Mouse (Mus musculus) forebrain, embryonic 11.5 days (tissue): Measurements from ENCODE around the gene Skp2. TPM values are rescaled to one million over a fixed set of nuclear protein-coding genes. Genes with fewer than 3 reads are reported as not detected.
"Not testable (repeated sequence)": the region's sequence is repeated elsewhere in the genome, so short reads cannot be mapped to it uniquely, and the experiment has no call there.

Experiments
- ATAC-seq: fragments of 200-750 bp; cut with Nextera tagmentation; replicated peaks from 2 replicates; pipeline ENCODE4 v1.8.0; 2017; ENCODE audit warnings: moderate TSS enrichment; ENCODE audit not compliant: low FRiP score
- DNase-seq: peaks from one replicate; pipeline ENCODE4 v3.0.0-alpha.2; 2017; ENCODE audit warnings: low spot score
- H3K27ac ChIP-seq: fragments of 300-500 bp; sonication (generic); 2 replicates; pipeline ENCODE4 v1.5.1; 2014; ENCODE audit warnings: low read depth, low read length
- H3K27me3 ChIP-seq: fragments of 300-500 bp; sonication (generic); 2 replicates; pipeline ENCODE4 v1.6.1; 2014; ENCODE audit warnings: mild to moderate bottlenecking, low read length, mixed read lengths; ENCODE audit not compliant: control insufficient read depth, insufficient read depth
- H3K36me3 ChIP-seq: fragments of 300-500 bp; sonication (generic); 2 replicates; pipeline ENCODE4 v1.6.1; 2014; ENCODE audit warnings: mild to moderate bottlenecking, low read length, moderate library complexity, mixed read lengths; ENCODE audit not compliant: control insufficient read depth, insufficient read depth
- H3K4me1 ChIP-seq: fragments of 300-500 bp; sonication (generic); replicated peaks from 2 replicates; pipeline ENCODE4 v1.6.1; 2014; ENCODE audit warnings: low read length, mixed read lengths; ENCODE audit not compliant: control insufficient read depth, insufficient read depth
- H3K4me2 ChIP-seq: fragments of 300-500 bp; sonication (generic); 2 replicates; pipeline ENCODE4 v1.6.1; 2014; ENCODE audit warnings: low read depth, mild to moderate bottlenecking, low read length, moderate library complexity, mixed read lengths; ENCODE audit not compliant: severe bottlenecking
- H3K4me3 ChIP-seq: fragments of 300-500 bp; sonication (generic); 2 replicates; pipeline ENCODE4 v1.5.1; 2014; ENCODE audit warnings: low read depth, low read length
- H3K9ac ChIP-seq: fragments of 300-500 bp; sonication (generic); 2 replicates; pipeline ENCODE4 v1.6.1; 2014; ENCODE audit warnings: low read length
- H3K9me3 ChIP-seq: fragments of 300-500 bp; sonication (generic); 2 replicates; pipeline ENCODE4 v1.6.1; 2016; ENCODE audit warnings: low read length, mixed read lengths; ENCODE audit not compliant: control insufficient read depth
- WGBS: fragments of 180-500 bp; shearing (Covaris S2); extraction: QIAGEN DNeasy Blood & Tissue Kit; methylation state at CpG from one replicate; pipeline ENCODE4 v1.1.7; 2014; 5-methylcytosine and 5-hydroxymethylcytosine counted together
- polyA plus RNA-seq: library from polyadenylated mRNA; unstranded; fragments of >200 nt; fragmentation: Nextera tagmentation; extraction: Ambion mirVana; gene quantifications from 2 replicates; pipeline ENCODE4 v1.2.1, GENCODE M21; 2014

Skp2 gene
- polyA plus RNA-seq: 142 and 153 TPM in 2 replicates

GRCm38 (mm10) chr15:9155325-9155724 is at the start of gene Skp2:
Gene Skp2 (minus strand): TSS chr15:9155425.
- no peaks in the 10 kb centered on the region for H3K36me3 ChIP-seq
- H3K9me3 ChIP-seq: no peaks in the 10 kb centered on the region
- H3K4me3 ChIP-seq: no peak within 1 kb of the TSS
- no peaks in the 10 kb centered on the region for H3K27me3 ChIP-seq
- ATAC-seq (no peak), DNase-seq (no peak)
- H3K9ac ChIP-seq: no peak within 1 kb of the TSS
- H3K27ac ChIP-seq: no peak within 1 kb of the TSS
- no peaks in the 10 kb centered on the region for H3K4me1 ChIP-seq
- no peak within 1 kb of the TSS for H3K4me2 ChIP-seq

DNA sequence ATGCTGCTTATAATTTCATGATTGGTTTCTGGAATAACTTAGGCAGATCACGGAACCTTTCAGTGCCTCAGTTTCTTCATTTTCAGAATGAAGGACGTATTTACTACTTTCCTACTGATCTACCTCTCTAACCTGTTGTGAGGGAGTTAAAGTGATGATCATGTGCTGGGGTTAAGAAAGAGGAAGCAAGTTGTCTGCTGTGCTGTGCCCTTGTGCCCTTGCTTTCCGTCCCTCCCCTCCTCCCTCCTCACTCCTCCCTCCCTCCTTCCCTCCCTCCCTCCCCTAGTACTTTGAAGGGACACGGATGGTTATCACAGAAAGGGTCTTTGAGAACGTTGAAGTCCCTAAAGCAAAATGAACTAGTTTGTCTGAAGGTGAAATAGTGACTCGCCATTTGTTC is 43.2 kb upstream of the Skp2 start:
- ATAC-seq (no peak), DNase-seq (no peak)
- WGBS: 67% methylated on average over 6 of the region's 6 CpGs
- no peaks in the 10 kb centered on the region for H3K27me3 ChIP-seq
- H3K9me3 ChIP-seq: no peaks in the 10 kb centered on the region
- H3K4me2 ChIP-seq: no peak overlapping the region
- H3K27ac ChIP-seq: no peak overlapping the region
- H3K36me3 ChIP-seq: no peaks in the 10 kb centered on the region; the same call in 1 of the 2 replicates
- no peak overlapping the region for H3K4me3 ChIP-seq
- H3K9ac ChIP-seq: no peak overlapping the region
- H3K4me1 ChIP-seq: no peaks in the 10 kb centered on the region

DNA sequence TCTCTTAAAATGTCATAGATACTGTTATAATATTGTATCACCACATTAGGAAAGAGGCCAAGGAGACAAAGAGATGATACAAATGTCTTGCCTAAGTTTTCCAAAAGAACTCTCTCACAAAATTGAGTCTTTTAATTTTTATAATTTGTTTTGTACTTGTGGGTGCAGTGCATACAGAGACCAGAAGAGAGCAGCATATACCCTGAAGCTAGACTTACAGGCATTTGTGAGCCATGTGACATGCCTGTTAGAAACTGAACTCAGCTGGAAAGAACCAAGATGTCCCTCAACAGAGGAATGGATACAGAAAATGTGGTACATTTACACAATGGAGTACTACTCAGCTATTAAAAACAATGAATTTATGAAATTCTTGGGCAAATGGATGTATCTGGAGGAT is 37.5 kb upstream of the Skp2 start:
- H3K4me1 ChIP-seq, DNase-seq, H3K4me3 ChIP-seq, H3K9ac ChIP-seq, ATAC-seq, H3K9me3 ChIP-seq, H3K27me3 ChIP-seq, H3K27ac ChIP-seq, H3K36me3 ChIP-seq, H3K4me2 ChIP-seq: not testable (repeated sequence)

GRCm38 (mm10) chr15:9189796-9190195 is 34.6 kb upstream of the Skp2 start:
- H3K27me3 ChIP-seq: no peaks in the 10 kb centered on the region
- no peaks in the 10 kb centered on the region for H3K4me1 ChIP-seq
- no peak overlapping the region for H3K4me3 ChIP-seq
- H3K4me2 ChIP-seq: no peak overlapping the region
- H3K36me3 ChIP-seq: no peaks in the 10 kb centered on the region; the same call in 1 of the 2 replicates
- no peak overlapping the region for H3K27ac ChIP-seq
- 89% methylated on average over 2 of the region's 2 CpGs for WGBS
- DNase-seq (no peak), ATAC-seq (no peak)
- no peak overlapping the region for H3K9ac ChIP-seq
- no peaks in the 10 kb centered on the region for H3K9me3 ChIP-seq

DNA sequence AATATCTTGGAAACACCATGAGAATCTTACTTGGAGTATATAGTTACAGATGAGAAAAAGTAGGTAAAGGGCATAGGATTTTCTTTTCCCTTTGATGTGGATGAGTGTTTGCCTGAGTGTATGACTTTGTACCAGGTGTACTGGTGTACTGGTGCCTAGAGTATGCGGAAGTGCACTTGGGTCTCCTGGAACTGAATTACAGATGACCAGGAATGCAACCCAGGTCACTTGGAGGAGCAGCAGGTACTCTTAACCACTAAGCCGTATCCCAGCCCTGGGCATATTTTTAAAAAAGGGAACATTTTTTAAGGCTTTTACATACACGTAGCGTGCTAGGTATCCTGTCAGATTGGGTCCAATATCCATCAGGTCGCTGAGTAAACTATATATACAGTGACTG is 28.8 kb upstream of the Skp2 start:
- Histone ChIP-seq H3K27me3 (no peaks in the 10 kb centered on the region), H3K36me3 (no peaks in the 10 kb centered on the region; the same call in 1 of the 2 replicates), H3K9me3 (no peaks in the 10 kb centered on the region), H3K27ac (no peak overlapping the region), H3K4me2 (no peak overlapping the region), H3K4me3 (no peak overlapping the region), H3K9ac (no peak overlapping the region), H3K4me1 (no peaks in the 10 kb centered on the region)
- no peak for DNase-seq
- 94% methylated on average over 5 of the region's 5 CpGs for WGBS
- ATAC-seq: no peak

- Histone ChIP-seq H3K36me3 (no peaks in the 10 kb centered on the region), H3K9me3 (no peaks in the 10 kb centered on the region), H3K27me3 (no peaks in the 10 kb centered on the region), H3K4me1 (no peaks in the 10 kb centered on the region), H3K4me2 (no peak overlapping the region), H3K4me3 (no peak overlapping the region), H3K27ac (no peak overlapping the region), H3K9ac (no peak overlapping the region)
- WGBS: 91% methylated on average over 3 of the region's 3 CpGs
- ATAC-seq (no peak), DNase-seq (no peak)
Observed at GRCm38 (mm10) chr15:9177038-9177437, 21.8 kb upstream of the Skp2 start.

DNA sequence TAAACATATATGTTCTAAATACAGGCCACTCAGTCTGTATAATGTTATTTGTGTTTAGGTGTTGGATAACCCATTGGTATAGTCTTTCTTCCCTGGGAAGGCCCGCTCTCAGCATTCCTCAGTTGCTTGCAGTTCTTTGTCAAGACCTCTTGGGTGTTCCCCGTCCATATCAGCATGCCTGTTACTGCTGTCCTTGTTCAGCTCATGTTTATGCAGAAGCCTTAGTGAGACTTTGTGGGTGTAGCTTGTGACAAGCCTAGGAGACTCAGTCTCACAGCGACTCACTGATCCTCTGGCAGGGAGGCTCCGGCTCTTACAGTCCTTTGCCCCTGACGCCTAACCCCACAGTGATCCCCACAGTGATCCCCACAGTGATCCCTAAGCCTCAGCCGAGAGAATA is 8.9 kb upstream of the Skp2 start:
- WGBS: 69% methylated on average over 6 of the region's 6 CpGs
- ATAC-seq (no peak), DNase-seq (no peak)
- Histone ChIP-seq H3K27me3 (no peaks in the 10 kb centered on the region), H3K4me2 (no peak overlapping the region), H3K4me1 (no peaks in the 10 kb centered on the region), H3K27ac (no peak overlapping the region), H3K9ac (no peak overlapping the region), H3K4me3 (no peak overlapping the region), H3K9me3 (no peaks in the 10 kb centered on the region), H3K36me3 (no peaks in the 10 kb centered on the region)

GRCm38 (mm10) chr15:9162557-9163070 is 7.4 kb upstream of the Skp2 start:
- no peaks in the 10 kb centered on the region for H3K27me3 ChIP-seq
- WGBS: 68% methylated on average over 4 of the region's 4 CpGs

DNA sequence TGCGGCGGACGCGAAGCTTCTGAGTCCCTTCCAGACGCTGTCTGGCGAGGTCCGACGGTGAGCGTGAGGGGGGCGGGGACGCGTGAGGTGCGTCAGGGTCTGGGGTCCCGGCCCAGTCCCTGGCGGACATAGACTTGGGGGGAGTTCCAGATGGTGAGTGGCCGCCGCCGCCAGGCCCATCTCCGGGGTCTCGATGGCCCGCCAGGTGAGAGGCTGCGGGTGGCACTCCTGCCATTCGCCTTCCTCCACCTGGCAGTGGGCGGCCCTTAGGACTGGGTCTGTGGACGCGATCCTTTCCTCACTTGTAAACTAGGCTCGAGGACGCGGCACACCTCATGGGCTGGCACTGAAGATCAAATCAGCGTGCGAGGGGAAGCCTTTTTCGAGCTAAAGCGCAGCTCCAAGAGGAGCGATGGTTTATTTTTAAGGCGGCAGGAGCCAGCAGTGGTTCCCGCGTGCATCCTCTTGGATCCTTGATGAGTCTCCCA is 14.5 kb downstream of the Skp2 start:
- H3K4me2 ChIP-seq: peak overlapping the region; percentile 66
- no peaks in the 10 kb centered on the region for H3K27me3 ChIP-seq
- no peaks in the 10 kb centered on the region for H3K4me1 ChIP-seq
- H3K9ac ChIP-seq: peak overlapping the region; percentile 74
- H3K27ac ChIP-seq: peak overlapping the region; percentile 57; the same call in 1 of the 2 replicates
- peak; percentile 91 for ATAC-seq
- WGBS: under 1% methylated on average over 37 of the region's 37 CpGs
- DNase-seq: no peak
- peaks cover 12% of the 10 kb centered on the region for H3K36me3 ChIP-seq
- no peaks in the 10 kb centered on the region for H3K9me3 ChIP-seq
- H3K4me3 ChIP-seq: peak overlapping the region; percentile 76

More at GRCm38 (mm10) chr15:9162557-9163070, 7.4 kb upstream of the Skp2 start:
- H3K36me3 ChIP-seq: no peaks in the 10 kb centered on the region
- H3K27ac ChIP-seq: no peak overlapping the region
- H3K9ac ChIP-seq: no peak overlapping the region
- no peak overlapping the region for H3K4me2 ChIP-seq
- DNase-seq (no peak), ATAC-seq (0 out of 2 replicates have a peak, but pooled peaks have one; percentile 39)
- H3K4me3 ChIP-seq: no peak overlapping the region
- H3K4me1 ChIP-seq: no peaks in the 10 kb centered on the region
- H3K9me3 ChIP-seq: no peaks in the 10 kb centered on the region
